Mouse (Mus musculus) liver, embryonic 12.5 days (tissue): Measurements from ENCODE around the gene Homer2. TPM values are rescaled to one million over a fixed set of nuclear protein-coding genes. Genes with fewer than 3 reads are reported as not detected.

ENCODE experiments used
- polyA plus RNA-seq: library from polyadenylated mRNA; unstranded; fragments of >200 nt; fragmentation: Nextera tagmentation; extraction: Ambion mirVana; gene quantifications from 2 replicates; pipeline ENCODE4 v1.2.1, GENCODE M21; 2016

The Homer2 gene
- polyA plus RNA-seq, 1 experiment from 2014 or later = 10.0 TPM

Other genes starting within 250 kb of the Homer2 start
- gene Ap3b2, start 213.6 kb downstream of the Homer2 start, polyA plus RNA-seq = 0.13 and 0.35 TPM in 2 replicates
- not detected in 2 replicates for gene BC048679, start 209.2 kb downstream of the Homer2 start, polyA plus RNA-seq
- 0.05 and 0.06 TPM in 2 replicates for gene Fsd2, start 140.6 kb downstream of the Homer2 start, polyA plus RNA-seq
- 8.2 and 9.6 TPM in 2 replicates for gene Whamm, start 136.3 kb downstream of the Homer2 start, polyA plus RNA-seq
- 69.7 and 73.6 TPM in 2 replicates for gene Ramac, start 55.4 kb upstream of the Homer2 start, polyA plus RNA-seq
- 27.6 and 29.5 TPM in 2 replicates for gene 3110040N11Rik, start 82.0 kb upstream of the Homer2 start, polyA plus RNA-seq
- gene Btbd1, start 121.9 kb upstream of the Homer2 start, polyA plus RNA-seq = 39.6 and 41.1 TPM in 2 replicates
- gene Gm10160, start 148.3 kb upstream of the Homer2 start, polyA plus RNA-seq = not detected in 2 replicates
- 8.3 and 8.9 TPM in 2 replicates for gene Tm6sf1, start 151.5 kb upstream of the Homer2 start, polyA plus RNA-seq
- 2.0 and 2.5 TPM in 2 replicates for gene Hdgfl3, start 226.9 kb upstream of the Homer2 start, polyA plus RNA-seq